Mouse (Mus musculus) fat pad, adult 2 months (tissue): ENCODE data around the gene Herc1.

Experiments
- DNase-seq: peaks from one replicate; pipeline ENCODE4 v3.0.0-alpha.2; 2011; ENCODE audit warnings: low read depth, low spot score; ENCODE audit errors: extremely low read depth

The Herc1 gene

GRCm38 (mm10) chr9:66349860-66350787 lies at the start of gene Herc1:
Gene Herc1, plus strand, starts transcription at chr9:66350450.
- DNase-seq = no peak

DNA sequence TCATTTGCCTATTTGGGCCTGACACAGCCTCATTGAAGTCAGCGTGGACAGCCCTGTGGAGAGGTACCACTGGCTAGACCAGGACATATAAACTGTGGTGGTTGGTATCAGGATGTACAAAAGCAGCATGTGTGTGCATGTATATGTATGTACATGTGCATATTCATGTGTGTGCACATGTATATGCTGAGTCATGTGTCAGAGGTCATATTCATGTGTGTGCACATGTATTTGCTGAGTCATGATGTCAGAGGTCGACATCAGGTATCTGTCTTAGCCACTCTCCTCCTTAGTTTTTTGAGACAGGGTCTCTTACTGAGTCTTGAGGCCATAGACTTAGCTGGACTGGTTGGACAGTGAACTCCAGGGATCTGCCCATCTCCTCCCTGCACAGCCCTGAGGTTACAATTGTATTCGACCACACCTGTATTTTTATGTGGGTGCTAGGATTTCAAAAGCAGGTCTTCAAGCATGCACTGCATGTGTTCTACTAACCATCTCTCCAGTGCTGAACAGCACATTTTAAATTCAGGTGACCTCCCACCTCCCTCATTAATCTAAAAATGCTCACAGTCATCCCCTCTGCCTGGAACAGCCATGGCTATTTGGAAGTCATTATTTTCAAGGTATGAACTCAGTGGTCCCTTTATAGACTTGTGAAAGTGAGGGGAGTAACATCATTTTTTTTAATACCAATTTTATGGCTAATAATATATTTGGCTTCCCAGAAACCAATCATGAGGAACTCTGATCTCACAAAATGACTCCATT lies 45.7 kb upstream of the Herc1 start:
- DNase-seq = no peak

- DNase-seq = no peak
Measured at GRCm38 (mm10) chr9:66305121-66306112, 44.8 kb upstream of the Herc1 start.

- no peak for DNase-seq
Measured at GRCm38 (mm10) chr9:66306414-66306813, 43.8 kb upstream of the Herc1 start.

- DNase-seq = no peak
Measured at GRCm38 (mm10) chr9:66307341-66307740, 42.9 kb upstream of the Herc1 start.

DNA sequence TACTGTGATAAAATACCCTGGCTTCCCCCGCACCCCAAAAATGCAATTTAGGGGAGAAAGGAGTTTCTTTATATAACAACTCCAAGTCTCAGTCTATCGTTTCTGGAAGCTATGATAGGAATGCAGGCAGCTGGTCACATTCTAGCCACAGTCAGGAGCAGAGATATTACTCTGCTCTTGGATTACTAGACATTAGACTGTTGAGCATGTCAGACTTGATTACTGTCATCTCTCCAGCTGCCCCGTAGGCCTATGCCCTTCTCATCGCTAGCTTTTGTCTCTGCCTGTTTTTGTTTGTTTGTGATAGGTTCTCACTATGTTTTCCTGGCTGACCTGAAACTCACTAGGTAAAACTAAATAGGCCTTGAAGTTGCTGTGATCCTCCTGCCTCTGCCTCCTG lies 41.5 kb upstream of the Herc1 start:
- no peak for DNase-seq

DNA sequence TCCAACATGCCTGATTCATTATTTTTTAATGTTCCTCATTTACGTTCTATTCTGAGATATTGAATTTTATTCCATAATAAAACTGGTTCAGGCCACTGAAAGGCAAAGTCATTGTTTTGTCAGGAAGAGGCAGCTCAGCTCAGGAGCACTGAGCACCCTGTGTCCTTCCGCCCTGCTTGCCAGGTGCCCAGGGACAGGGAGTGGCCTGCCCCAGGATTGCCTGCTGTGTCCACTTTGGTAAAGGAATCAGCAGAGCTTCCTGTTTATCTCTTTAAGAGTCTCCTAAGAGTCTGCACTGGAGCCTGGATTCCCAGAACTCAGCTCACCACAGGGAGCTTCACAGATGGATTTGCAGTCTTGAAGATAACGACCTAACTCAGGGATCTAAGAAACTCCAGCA lies 38.8 kb upstream of the Herc1 start:
- DNase-seq = no peak

- DNase-seq = no peak
Measured at GRCm38 (mm10) chr9:66316603-66317002, 33.6 kb upstream of the Herc1 start.

GRCm38 (mm10) chr9:66322010-66322931 lies 28.0 kb upstream of the Herc1 start:
- peak; percentile 16 for DNase-seq

DNA sequence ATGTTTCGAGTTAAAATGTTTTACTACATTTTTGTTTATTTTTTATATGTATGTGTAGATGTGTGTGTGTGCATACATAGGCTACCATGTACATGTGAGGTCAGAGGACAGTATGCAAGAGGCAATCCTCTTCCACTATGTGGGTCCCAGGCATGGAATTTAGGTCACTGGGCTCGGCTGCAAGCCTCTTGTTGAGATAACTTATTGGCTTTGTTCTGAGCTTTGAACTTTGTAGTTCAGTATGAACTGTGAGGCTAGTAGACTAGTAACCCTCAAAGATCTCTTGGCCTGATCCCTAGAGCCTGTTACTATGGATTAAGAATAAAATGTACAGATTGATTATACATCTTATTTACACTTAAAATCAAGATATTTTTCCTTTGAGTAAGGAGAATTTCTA lies 23.4 kb upstream of the Herc1 start:
- no peak for DNase-seq

GRCm38 (mm10) chr9:66329474-66329873 lies 20.8 kb upstream of the Herc1 start:
- DNase-seq = no peak

DNA sequence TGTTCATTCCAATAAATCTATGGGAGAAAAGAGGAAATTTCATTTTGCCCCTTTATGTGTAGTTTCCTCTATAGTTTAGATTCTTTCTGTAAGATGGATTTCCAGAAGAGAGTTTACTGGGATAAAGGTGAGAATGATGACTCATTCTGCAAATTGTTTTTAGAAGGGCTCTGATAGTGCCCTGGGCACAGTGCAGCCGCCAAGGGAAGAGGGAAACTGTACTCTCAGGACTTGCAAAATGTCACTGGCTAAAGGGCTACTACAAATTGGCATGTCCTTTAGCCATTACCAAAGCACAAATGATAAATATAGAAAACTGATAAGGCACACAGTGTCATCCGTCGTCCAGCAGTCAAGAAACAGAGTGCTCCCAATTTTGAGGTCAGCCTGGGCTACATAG lies 19.8 kb upstream of the Herc1 start:
- DNase-seq = peak; percentile 30

DNA sequence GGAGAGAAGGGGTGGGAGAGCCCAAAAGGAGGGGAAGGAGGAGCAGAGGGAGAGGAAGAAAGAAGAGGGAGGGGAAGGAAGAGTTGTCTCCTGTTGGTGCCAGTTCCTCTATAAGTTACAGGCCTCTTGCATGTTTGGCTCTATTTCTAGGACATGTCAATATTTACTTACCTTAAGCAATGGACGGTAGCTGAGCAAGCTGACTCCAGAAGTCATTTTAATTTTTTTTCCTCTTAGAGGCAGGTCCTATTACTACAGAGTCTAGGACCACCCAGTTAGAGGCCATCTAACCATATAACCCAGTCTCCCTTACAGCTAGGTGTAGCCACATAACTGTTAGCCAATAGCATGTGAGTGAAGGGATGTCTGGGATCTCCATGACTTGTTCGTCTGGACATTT lies 18.7 kb upstream of the Herc1 start:
- no peak for DNase-seq

DNA sequence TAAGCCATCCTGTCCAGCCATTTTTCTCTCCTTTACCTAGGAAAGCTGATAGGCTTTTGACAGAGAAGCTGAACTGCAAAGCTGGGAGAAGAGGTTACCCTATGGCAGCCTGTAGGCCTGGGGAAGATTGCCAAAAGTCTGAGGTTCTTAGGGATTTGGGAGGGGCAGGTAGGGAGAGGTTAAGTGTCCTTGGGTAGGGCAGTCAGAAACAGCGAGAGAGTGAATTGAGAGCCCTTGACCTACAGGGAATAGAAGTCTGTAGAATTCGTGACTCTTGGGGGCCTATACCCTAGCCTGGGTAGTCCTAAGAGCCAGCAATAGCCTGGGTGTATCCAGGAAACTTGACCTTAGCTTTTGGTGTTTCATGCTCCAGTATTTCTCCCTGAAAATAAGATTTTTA lies 17.9 kb upstream of the Herc1 start:
- no peak for DNase-seq

GRCm38 (mm10) chr9:66337280-66337679 lies 13.0 kb upstream of the Herc1 start:
- no peak for DNase-seq

DNA sequence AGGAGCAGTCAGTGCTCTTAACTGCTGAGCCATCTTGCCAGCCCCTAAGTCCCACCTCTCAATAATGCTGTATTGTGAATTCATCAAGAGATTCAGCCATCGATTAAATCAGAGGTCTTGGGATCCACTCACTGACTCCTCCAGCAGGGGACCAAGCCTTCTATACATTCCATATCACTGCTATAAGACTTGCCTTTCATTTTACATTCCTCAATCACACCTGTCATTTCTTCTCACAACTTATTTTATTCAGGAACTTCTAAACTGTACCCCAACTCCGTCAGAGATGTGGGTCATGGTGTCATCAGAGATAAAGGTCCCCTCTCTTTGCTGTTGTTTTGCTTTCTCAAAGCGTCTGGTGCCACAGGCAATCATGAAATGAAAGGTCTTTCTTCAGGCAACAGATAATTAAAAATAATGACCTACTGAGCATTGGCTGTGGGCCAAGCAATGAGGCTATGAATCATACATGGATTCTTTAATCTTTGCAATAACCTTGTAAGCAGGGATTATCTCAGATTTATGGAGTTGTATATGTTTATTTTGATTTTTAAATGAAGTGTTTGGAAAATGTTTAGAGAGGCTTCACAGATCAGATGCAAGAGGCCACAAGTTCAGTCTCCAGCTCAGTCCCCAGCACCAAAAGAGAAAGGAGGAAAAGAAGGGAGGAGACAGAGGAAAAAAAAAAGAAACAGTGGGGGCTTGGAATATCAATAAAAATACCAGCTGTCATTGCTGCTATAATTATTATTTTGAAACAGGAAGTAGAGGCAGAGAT lies 12.1 kb upstream of the Herc1 start:
- DNase-seq = no peak

GRCm38 (mm10) chr9:66339714-66340113 lies 10.5 kb upstream of the Herc1 start:
- no peak for DNase-seq

DNA sequence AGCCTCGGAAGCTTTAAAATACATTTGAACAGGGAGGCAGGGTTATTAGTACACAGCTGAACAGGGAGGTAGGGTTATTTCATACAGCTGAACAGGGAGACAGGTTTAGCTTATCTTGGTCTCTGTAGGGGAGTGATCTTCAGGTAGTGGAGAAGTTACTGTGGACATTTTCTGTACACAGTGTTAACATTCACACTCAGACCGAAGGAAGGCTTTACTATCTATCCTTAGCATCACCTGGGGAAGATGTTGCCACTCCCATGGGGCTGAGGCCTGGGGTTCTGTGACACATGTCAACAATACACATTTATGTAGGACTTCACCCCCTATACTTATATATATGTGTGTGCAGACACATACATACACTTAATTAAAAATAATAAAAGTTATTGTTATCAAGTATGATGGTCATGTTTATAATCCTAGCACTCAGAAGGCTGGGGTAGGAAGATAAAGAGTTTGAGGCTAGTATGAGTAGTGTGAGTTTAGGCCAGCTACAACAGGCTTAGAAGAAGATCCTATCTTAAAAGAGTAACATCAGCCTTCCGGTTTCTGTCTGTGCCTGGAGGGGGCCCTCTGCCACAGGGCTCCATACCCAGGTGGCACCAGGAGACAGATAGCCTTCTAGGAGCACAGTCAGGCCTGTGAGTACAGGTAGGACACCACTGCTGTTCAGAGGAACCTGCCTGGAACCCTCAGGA lies 9.7 kb upstream of the Herc1 start:
- no peak for DNase-seq
